Mouse (Mus musculus) G1E (cell line): ENCODE measurements at regions not wholly inside any gene's neighbourhood (a gene's known extent, or its start where the extent isn't known, plus 50 kb on each side); places are given as distances from the start of the nearest gene placed in this dataset.
"Not testable (repeated sequence)": the region's sequence is repeated elsewhere in the genome, so short reads cannot be mapped to it uniquely, and the experiment has no call there.

Experiments used
- ATAC-seq: 2 replicates; pipeline ENCODE4 v1.8.0; 2016; ENCODE audit warnings: mild to moderate bottlenecking; ENCODE audit not compliant: insufficient number of reproducible peaks, poor library complexity, low FRiP score, severe bottlenecking; ENCODE audit errors: extremely low read depth
- DNase-seq: peaks from one replicate; pipeline ENCODE4 v3.0.0; 2012; ENCODE audit warnings: low spot score
- H3K27me3 ChIP-seq: 2 replicates; pipeline ENCODE4 v1.6.1; 2012; ENCODE audit warnings: mild to moderate bottlenecking, low read length, inconsistent platforms; ENCODE audit not compliant: insufficient read depth
- H3K36me3 ChIP-seq: replicated peaks from 2 replicates; pipeline ENCODE3; 2012; ENCODE audit warnings: mild to moderate bottlenecking, inconsistent platforms
- H3K4me1 ChIP-seq: 2 replicates; pipeline ENCODE4 v1.6.1; 2012; ENCODE audit warnings: low read depth, low read length, inconsistent platforms, mixed read lengths; ENCODE audit not compliant: insufficient read depth
- H3K4me3 ChIP-seq: 2 replicates; pipeline ENCODE4 v1.5.1; 2012; ENCODE audit warnings: low read depth, mild to moderate bottlenecking, inconsistent platforms, low read length, moderate library complexity, mixed read lengths
- H3K9me3 ChIP-seq: replicated peaks from 2 replicates; pipeline ENCODE4 v1.6.1; 2012; ENCODE audit warnings: inconsistent platforms
- CTCF ChIP-seq: IDR thresholded peaks from 2 replicates; pipeline ENCODE4 v1.5.1; 2012; ENCODE audit warnings: low read depth, low read length, inconsistent platforms, mixed read lengths
- GATA1 ChIP-seq: IDR thresholded peaks from 2 replicates; pipeline ENCODE4 v1.6.1; 2012; ENCODE audit warnings: borderline replicate concordance, low read length, inconsistent platforms, mixed read lengths
- GATA2 ChIP-seq: IDR thresholded peaks from 2 replicates; pipeline ENCODE4 v1.6.1; 2012; ENCODE audit warnings: low read depth, low read length, inconsistent platforms, borderline replicate concordance
- POLR2AphosphoS5 ChIP-seq: IDR thresholded peaks from 2 replicates; pipeline ENCODE4 v1.6.1; 2012; ENCODE audit warnings: low read depth, low read length, inconsistent platforms; ENCODE audit not compliant: insufficient replicate concordance
- TAL1 ChIP-seq: conservative IDR thresholded peaks from 2 replicates; pipeline ENCODE4 v1.6.1; 2012; ENCODE audit warnings: low read depth, low read length, inconsistent platforms, mixed read lengths

DNA sequence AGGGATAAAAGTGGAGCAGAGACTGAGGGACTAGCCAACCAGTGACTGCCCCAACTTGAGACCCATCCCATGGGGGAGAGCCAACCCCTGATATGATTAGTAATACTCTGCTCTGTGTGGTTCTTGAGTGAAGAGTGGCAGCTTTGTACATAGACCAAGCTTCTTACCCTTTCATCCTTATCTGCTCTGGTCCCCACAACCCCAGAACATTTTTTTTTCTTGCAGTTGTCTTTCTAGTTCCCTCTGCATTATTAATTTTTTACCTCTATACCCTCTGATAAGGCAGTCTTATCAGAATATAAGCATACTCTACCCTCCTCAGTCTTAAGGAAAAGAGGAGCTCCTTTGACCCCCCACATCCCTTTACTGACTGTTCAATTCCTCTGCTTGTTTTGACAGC, 474.4 kb upstream of the Fam160b2 start:
- Histone ChIP-seq H3K36me3 (no peaks in the 10 kb centered on the region), H3K27me3 (no peaks in the 10 kb centered on the region), H3K9me3 (no peaks in the 10 kb centered on the region), H3K4me3 (no peak overlapping the region), H3K4me1 (no peaks in the 10 kb centered on the region)
- no peak for TF ChIP-seq GATA1
- TF ChIP-seq CTCF, result no peak
- no peak for TF ChIP-seq POLR2AphosphoS5
- TF ChIP-seq GATA2, result no peak
- no peak for TF ChIP-seq TAL1
- DNase-seq, result no peak
- ATAC-seq, result no peak

DNA sequence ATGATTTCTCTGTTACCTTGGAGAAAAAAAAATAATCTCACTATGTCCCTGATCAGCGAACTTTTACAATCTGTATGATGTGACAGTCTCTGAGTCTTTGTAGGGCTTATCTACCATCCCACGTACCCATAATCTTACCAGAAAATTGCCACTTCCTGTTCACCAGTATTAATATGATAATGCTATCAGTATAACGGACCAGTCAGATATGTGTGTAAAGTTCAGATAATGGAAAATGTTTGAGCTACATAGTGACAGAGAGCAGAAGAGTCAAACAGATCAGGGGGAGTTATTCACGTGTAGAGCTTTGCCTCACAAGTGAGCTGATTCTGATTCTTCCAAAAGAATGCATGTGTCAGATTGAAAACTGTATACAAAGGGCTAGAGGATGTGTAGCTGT, 466.0 kb upstream of the Fam160b2 start:
- TF ChIP-seq TAL1 (no peak), GATA1 (no peak), CTCF (no peak), POLR2AphosphoS5 (no peak), GATA2 (no peak)
- Histone ChIP-seq H3K9me3 (no peaks in the 10 kb centered on the region), H3K36me3 (no peaks in the 10 kb centered on the region), H3K27me3 (no peaks in the 10 kb centered on the region), H3K4me1 (no peaks in the 10 kb centered on the region), H3K4me3 (no peak overlapping the region)
- ATAC-seq (peak; percentile 57), DNase-seq (no peak)

DNA sequence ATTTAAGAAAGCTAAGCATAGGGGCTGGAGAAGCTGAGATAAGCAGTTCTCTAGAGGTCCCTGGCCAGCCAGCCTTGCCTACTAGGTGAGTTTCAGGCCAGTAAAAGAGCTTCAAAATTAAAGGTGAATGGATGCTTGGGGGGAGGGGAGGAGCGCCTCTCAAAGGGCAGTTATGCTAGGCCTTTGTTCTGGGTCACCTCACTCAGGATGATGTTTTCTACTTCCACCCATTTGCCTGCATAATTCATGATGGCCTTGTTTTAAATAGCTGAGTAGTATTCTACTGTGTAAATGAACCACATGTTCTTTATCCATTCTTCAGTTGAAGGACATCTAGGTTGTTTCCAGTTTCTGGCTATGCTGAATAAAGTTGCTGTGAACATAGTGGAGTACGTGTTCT, 457.0 kb upstream of the Fam160b2 start:
- H3K9me3 ChIP-seq, result no peaks in the 10 kb centered on the region
- H3K4me1 ChIP-seq, result no peaks in the 10 kb centered on the region
- TF ChIP-seq GATA2 (no peak), GATA1 (no peak), POLR2AphosphoS5 (no peak), CTCF (no peak), TAL1 (no peak)
- no peaks in the 10 kb centered on the region for H3K27me3 ChIP-seq
- no peak for ATAC-seq
- no peak for DNase-seq
- H3K4me3 ChIP-seq, result no peak overlapping the region
- no peaks in the 10 kb centered on the region for H3K36me3 ChIP-seq

DNA sequence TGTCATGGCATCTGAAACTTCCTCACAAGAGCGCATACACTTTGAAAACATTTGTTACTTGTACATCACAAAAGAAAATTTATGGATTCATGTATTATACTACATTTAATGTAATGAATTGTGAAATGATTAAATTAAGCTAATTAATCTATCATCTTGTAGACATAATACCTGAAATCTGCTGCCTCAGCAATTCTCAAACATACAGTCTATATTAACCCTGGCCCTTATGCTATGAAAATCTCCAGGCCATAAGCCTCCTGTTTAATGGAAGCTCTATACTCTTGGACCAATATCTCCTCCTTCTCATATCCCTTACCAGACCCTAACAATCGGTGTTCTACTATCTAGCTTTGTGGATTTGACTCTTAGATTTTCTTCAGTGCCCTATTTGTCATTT, 455.8 kb upstream of the Fam160b2 start:
- Histone ChIP-seq H3K36me3 (no peaks in the 10 kb centered on the region), H3K27me3 (no peaks in the 10 kb centered on the region), H3K4me3 (no peak overlapping the region), H3K4me1 (no peaks in the 10 kb centered on the region), H3K9me3 (no peaks in the 10 kb centered on the region)
- DNase-seq (no peak), ATAC-seq (no peak)
- TF ChIP-seq CTCF, result no peak
- TF ChIP-seq POLR2AphosphoS5, result no peak
- TF ChIP-seq GATA1, result no peak
- no peak for TF ChIP-seq GATA2
- TF ChIP-seq TAL1, result no peak

DNA sequence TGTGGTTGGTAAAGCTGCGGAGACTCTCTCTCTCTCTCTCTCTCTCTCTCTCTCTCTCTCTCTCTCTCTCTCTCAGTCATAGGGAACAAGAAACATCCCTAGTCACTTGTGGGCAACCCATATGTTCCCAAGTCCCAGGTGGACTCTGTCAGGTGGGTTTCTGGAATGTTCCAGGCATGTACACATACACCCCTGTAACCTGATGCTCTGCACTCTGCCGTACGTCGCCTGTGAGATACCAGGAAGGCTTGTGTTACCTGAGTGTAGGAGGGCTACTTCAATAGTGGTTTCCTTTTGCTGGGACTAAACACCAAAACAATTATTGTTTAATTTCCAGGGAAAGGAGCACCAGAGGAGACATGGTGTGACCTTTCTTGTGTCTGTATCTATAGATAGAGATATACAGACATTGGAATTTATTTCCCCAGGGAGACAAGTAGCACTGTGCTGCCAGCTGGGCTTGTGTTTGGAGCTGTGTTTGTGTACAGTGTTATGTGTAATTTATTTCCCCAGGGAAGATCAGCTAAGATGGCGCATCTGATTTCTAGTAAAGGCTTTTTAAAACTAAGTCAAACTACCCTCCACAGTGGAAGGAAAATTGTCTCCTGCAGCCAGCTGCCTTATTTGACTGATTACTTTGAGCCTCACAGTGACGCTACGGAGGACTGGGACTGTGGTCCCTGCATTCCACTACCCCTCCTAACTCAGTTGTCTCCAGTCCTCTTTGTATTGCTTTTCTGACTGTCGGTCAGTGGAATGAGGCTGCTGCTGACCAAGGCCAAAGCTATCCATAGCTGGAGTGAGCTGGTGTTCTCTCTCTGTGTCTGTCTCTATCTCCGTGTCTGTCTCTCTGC, 454.4 kb upstream of the Fam160b2 start:
- ATAC-seq (no peak), DNase-seq (no peak)
- no peaks in the 10 kb centered on the region for H3K36me3 ChIP-seq
- H3K4me1 ChIP-seq, result no peaks in the 10 kb centered on the region
- TF ChIP-seq POLR2AphosphoS5 (no peak), CTCF (no peak), GATA1 (no peak), GATA2 (no peak), TAL1 (no peak)
- H3K9me3 ChIP-seq, result no peaks in the 10 kb centered on the region
- H3K27me3 ChIP-seq, result no peaks in the 10 kb centered on the region
- H3K4me3 ChIP-seq, result no peak overlapping the region

DNA sequence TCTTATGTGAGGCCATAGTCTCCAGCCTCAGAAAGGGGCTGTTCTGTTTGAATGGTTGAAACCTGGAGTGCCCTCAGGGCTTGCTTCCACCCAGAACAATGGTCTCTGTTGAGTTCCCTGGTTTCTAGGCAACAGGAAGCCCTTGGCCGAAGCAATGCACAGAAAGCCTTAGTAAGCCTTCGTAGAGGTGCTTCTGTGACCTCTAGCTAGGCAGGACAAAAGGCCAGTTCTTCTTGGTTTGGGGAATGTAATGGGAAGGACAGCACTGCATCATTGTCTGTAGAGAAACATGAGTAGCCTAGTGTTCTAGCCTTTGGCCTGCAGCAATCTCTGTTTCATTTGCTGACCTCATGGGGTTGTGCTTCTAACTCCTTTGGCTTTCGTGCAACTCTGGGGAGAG, 447.5 kb upstream of the Fam160b2 start:
- no peaks in the 10 kb centered on the region for H3K9me3 ChIP-seq
- DNase-seq (no peak), ATAC-seq (no peak)
- H3K27me3 ChIP-seq, result no peaks in the 10 kb centered on the region
- H3K36me3 ChIP-seq, result no peaks in the 10 kb centered on the region
- no peaks in the 10 kb centered on the region for H3K4me1 ChIP-seq
- no peak overlapping the region for H3K4me3 ChIP-seq
- TF ChIP-seq POLR2AphosphoS5 (no peak), GATA2 (no peak), GATA1 (no peak)

DNA sequence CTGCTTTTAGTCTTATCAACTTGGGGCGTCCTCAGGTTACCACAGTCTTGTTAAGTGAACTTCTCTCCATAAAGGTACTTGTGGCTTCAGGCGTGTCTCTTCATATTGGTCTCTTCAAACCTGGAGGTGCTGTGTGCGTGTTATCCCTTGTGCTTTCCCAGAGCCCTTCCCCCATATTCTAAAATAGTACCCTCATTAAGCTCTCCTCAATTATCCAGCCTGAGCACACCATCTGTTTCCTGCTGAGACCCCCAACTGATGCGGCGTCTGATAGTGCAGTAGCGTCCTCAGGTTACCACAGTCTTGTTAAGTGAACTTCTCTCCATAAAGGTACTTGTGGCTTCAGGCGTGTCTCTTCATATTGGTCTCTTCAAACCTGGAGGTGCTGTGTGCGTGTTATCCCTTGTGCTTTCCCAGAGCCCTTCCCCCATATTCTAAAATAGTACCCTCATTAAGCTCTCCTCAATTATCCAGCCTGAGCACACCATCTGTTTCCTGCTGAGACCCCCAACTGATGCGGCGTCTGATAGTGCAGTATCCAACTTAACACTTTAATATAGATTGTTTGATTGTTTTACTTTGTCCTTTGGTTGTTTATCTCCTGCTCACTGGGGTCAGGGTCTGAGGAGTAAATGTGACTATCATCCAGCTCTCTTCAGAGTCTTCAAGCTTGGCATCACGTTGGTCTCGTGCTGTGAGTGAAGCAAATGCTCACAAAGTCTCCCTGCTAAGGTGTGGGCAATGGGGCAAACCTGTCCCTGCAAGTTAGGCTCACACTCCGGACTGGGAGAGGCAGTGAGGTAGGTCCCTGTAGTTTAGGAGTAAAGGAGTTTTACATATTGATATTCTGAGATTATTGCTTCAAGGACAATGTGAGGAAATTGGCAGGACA, 444.5 kb upstream of the Fam160b2 start:
- H3K4me3 ChIP-seq, H3K4me1 ChIP-seq, DNase-seq, ATAC-seq, H3K27me3 ChIP-seq, H3K9me3 ChIP-seq, H3K36me3 ChIP-seq: not testable (repeated sequence)
